Mouse (Mus musculus): ENCODE measurements around the gene Ipo4.

The Ipo4 gene

DNA sequence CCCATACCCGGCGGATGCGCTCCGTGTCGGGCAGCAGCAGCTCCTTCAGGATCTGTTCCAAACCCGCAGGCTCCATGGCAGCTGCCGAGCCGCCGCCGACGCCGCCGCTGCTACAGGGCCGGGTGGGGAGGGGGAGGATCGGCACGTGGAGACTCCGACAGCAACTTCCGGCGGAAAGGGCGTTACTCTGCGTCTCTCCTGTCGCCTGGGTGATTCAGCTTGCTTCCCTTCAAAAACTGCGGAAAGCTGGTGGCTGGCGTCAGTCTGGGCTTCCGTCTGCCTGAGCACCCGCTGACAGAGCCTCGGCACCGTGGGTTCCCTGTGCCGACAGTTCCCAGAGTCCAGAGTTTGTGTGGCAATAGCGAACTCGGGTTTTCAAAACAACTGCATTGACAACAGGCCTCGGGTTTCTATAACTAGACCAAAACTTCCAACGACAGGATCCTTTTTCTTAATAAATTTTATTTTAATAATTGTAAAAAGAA is at the start of gene Ipo4:
TSS of gene Ipo4 (minus strand) at position 435 of the 485 bp plus-strand sequence.
- in situ Hi-C loops (cut with MboI, MseI), result loop anchor here (5.0 kb wide), 1 partner anchor 33 kb away; the partner anchor contains the start of gene Irf9

DNA sequence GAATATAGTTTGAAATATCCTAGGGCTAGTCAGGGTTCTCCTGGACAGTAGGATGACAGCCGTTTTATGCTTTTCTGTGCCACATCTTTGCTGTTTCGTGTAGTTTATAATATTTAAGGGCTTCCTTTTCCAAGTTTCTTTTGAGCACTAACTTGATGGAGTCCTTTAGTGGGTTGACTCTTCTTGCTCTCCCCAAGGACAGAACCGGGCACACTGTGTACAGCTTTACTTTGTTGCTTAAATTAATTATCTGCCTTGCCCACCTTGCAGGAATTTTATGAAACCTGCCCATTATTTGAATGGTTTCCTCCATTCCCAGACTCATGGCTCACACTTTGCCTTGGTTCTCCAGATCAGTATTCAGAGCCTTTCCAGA is 46.3 kb upstream of the Ipo4 start:
- in situ Hi-C loops (cut with MboI, MseI), result loop anchor here (5.0 kb wide), 1 partner anchor 60 kb away; no protein-coding TSS in a partner anchor

DNA sequence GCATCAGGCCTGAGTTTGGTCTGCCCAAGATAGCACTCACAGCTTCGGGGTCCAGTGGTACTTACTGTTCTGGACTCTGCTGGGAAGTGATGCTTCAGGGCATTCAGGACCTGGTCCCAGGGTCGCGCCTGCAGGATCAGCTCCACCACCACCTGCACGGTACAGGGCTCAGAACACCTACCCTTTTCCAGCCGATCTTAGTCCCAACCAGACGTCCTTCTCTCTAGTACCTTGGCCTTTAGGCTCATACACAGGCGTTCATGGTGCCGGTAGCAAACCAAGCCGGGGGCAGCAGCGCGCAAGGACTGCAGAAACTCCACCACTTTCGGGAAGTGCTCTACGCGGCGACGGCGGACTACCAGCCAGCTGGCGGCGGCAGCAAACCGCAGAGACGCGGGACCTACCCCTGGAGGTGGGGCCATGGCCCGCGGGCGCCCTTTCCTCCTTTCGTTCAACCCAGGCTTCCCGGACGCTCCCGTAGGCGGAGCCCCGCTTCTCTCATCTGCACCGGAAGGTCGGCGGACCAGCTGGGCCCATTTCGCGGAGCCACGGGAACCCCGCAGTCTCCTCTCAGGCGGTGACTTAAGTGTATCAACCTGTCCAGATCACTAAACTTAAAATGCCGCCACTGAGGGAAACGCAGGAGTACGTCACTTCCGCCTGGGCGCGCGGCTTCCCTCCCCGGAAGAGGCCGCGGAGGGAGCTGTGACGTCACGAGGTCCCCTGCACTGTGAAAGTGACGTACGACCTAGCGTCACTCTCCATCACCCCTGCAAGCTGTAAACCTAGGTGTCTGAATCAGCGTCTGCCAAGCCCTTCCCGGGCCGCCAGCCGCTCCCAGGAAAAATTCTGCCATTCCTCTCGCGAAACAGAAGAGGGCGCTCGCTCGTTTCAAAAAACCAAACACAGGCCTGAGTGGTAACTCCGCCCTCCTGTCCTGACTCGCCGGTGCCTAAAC is 45.7 kb upstream of the Ipo4 start, which contains the start of gene Tinf2:
TSS of gene Tinf2 (minus strand) at position 661 of the 958 bp plus-strand sequence.
- in situ Hi-C loops (cut with MboI, MseI), result loop anchor here (5.0 kb wide), 1 partner anchor 61 kb away; no protein-coding TSS in a partner anchor

DNA sequence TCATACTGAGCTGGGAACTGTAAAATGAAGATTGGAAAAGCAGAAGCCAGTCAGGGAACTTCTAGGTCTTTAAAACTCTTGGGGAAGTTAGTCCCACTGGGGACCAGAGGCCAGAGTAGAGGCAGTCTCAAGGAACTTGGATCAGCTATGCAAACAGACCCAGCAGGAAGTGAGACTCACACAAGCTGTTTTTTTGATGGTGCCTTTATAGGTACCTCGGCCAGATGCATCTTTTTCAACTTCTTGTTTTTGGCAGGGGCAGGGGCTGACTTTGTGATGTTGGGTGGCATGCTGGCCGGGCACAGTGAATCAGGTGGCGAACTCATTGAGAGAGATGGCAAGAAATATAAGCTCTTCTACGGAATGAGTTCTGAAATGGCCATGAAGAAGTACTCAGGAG is 41.9 kb upstream of the Ipo4 start:
- in situ Hi-C loops (cut with MboI, MseI), result no loop called here

DNA sequence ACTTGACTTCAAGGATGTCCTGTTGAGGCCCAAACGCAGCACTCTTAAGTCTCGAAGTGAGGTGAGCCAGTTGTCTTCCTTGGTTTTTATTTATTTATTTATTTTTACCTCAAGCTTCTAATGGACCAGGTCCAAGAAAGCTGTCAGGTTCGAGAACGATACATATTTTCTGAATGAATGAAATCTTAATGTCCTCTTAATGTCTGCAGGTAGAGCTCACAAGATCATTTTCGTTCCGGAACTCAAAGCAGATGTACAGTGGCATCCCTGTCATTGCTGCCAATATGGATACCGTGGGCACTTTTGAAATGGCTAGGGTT is 36.9 kb upstream of the Ipo4 start:
- in situ Hi-C loops (cut with MboI, MseI), result no loop called here

DNA sequence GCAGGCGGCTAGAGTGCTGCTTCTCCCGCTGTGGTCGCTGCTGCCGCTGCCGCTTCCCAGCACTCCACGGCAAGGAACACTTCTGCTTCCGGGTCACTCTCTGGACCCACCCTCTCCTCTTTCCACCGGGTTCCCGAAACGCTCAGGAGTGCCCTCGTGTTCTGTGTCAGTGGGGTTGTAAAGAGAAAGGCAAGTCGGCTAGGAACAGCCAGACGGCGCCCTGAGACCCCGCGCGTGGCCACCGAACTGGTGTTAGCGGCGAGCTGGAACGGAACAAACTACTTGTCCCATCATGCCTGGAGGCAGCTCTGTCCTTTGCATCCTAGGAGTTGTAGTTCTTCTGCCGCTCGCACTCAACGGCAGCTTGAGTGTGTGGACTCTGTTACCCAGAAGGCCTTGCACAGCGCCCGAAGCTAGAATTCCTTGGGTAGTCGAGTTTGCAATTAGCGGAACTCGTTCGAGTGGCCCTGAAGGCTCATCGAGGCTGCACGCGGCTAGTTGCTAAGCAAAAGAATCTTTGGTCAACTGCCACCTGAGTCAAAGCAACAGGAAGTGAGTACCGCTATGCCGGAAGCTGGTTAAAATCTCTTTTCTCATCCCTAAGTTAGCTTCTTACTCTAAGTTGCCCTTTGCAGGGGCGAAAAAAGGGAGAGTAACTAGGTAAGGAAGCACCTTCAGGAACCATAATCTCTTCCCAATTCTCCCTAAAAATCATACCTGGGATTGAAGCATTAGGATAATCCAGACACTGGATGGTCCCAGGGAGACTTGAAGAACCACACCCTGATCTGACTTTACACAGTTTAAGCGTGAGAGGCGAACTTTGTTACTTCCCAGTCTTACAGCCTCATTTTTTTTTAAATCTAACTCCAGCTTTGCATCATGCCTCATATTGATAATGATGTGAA is 36.3 kb upstream of the Ipo4 start, which contains the start of the genes Gmpr2 and Nedd8:
TSS of gene Gmpr2 (plus strand) at position 109 of the 908 bp plus-strand sequence.
TSS of gene Nedd8 (minus strand) at position 292 of the 908 bp plus-strand sequence.
- in situ Hi-C loops (cut with MboI, MseI), result no loop called here

DNA sequence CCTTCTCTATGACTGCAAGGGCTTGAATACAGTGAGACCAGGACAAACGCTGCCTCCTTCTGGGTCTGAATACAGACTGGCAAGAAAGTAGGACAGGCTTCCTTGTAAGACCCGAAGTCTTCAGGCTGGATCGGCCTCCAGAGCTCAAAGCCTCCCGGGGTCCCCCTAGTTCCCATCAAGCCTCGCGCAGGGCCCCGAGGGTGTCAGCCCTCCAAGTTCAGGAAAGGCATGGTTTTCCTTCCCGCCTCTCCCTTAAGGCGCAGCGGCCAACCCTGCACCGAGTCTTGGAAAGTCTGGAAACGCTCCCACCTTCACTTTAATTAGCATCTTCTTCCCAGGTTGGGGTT is 35.7 kb upstream of the Ipo4 start:
- in situ Hi-C loops (cut with MboI, MseI), result no loop called here

DNA sequence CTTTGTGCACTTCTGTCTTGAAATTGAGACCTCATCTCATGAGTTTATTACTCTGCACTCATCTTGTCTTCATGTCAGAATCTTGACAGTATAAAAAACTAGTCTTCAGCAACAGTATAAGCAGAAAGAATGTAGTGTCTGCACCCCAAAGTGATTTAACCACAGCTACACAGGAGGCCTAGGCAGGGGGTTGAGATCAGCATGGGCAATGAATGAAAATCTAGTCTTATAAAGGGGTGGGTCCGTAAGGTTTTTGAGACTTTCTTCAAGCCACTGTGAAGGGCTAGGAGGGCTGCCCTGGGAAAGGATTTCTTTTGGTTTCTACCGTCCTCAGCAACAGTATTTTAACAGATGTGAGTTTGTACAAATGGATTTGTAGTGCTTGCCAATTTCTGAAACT is 24.9 kb upstream of the Ipo4 start:
- in situ Hi-C loops (cut with MboI, MseI), result loop anchor here (5.0 kb wide), 1 partner anchor 48 kb away; no protein-coding TSS in a partner anchor

DNA sequence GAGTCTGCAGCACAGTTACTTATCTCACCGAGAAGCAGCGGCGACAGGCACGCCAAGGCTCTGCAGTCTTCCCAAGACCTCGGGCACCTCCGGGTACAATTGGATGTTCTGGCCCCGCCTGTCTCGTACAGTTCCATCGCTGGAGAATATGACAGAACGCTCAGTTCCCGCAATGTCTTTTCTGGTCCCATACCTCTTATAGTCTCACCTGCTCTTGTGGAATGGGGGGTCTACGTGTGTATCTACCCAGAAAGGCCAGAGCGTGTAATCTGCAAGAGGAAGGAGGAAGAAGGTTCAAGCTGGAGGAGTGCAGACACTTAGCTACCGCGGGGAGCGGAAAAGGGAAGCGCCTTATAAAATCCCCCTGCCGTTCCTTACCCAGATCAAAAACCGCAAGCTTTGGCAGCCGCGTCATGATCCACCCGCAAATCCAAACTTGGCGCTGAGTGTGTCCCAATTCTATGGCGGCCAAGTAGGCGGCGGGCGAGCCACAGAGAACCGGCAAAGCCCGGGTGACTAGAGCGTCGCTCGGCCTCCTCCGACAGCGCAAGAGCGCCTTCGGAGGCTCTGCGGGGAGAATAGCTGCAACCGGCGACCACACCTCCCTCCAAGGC is 24.3 kb upstream of the Ipo4 start, which contains the start of gene Mdp1:
TSS of gene Mdp1 (minus strand) at position 549 of the 614 bp plus-strand sequence.
- in situ Hi-C loops (cut with MboI, MseI), result loop anchor here (5.0 kb wide), 1 partner anchor 48 kb away; no protein-coding TSS in a partner anchor

DNA sequence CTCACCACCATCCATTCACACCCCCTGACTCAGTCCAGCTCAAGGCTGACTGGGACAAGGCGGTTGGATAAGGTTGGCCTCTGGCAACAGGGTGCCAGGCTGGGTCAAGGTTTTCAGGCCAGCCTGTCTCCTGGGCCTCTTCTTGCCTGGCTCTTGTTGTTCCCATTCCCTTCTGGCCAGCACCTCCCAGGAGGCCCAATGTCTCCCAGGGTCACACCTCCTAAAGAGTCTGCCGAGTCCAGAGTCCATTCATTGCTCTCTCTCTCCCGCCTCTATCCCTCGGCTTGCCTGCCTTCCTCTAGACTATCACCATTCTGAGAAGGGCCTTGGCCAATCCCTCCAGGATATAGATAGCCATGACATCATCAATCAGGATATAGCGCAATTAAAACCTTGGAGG is 22.3 kb upstream of the Ipo4 start:
- in situ Hi-C loops (cut with MboI, MseI), result no loop called here

DNA sequence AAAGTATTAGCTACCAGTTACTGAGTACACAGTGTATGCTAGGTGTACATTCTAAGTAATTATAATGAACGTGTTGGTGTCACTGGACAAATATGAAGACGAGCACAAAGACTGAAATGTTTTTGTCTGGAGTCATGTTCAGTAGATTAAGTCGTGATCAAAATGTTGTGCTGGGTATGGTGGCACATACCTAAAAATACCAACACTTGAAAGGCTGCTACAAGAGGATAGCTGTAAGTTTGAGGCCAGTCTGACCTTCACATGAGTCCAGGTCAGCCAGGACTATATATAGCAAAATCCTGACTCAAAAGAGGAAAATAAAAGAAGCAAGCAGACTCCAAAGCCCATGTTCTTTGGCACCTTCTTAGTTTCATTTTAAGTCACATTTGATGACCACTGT is 21.2 kb upstream of the Ipo4 start:
- in situ Hi-C loops (cut with MboI, MseI), result no loop called here

DNA sequence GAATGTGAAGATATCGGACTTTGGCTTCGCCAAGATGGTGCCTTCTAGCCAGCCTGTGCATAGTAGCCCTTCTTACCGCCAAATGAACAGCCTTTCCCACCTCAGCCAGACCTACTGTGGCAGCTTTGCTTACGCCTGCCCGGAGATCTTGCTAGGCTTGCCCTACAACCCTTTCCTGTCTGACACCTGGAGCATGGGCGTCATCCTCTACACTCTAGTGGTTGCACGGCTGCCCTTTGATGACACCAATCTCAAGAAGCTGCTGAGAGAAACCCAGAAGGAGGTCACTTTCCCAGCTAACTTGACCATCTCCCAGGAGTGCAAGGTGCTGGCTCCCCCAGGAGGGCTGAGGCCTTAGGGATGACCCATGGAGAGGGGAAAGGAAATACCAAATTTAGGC is 15.8 kb upstream of the Ipo4 start:
- in situ Hi-C loops (cut with MboI, MseI), result no loop called here

DNA sequence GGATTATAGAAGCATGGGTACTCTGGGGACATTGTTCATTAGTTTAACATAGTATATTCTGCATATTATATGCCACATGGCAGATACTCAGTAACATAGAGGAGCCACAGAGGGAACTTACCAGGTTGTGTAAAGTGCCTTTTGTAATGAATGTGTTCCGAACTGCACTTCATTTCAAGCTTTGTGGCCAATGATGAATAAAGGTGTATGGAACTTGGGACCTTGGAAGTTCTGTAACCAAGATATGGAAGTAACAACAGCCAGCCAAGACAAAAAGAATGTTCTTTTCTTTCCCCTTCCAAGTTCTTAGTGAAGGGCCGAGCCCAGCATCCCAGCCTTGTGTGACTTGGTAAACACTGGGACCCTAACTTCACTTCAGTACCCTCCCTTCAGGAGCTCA is 14.1 kb upstream of the Ipo4 start, which contains the start of gene Tssk4:
TSS of gene Tssk4 (plus strand) at position 301 of the 400 bp plus-strand sequence.
- in situ Hi-C loops (cut with MboI, MseI), result no loop called here

DNA sequence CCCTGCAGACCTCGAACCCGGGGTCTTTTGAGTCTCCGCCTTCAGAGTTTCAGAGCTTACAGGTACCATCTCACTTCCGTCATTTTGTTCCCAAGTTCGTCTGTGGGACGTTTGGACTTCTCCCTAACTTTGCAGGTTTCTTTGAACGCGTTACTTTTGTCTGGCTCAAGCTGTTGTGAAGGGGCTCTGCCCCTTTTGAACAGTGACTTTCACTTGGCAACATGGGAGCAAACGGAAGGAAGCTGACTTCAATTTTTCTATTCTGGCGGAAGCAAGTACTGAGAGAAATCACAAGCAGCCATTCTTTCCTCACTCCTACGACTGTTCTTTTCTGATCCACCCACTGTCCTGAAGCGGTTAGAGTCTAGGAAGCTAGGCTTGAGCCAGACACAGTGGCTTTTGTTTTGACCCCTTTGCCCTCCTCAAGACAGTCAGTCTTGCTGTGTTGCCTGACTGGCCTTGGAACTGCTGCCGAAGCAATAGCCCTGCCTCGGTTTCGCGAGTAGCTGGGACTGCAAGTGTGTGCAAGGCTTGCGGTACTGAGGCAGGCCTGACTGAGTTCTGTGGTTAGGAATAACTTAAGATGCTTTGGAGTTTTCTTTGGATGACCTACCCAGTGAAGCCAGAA is 8.6 kb upstream of the Ipo4 start:
- in situ Hi-C loops (cut with MboI, MseI), result no loop called here

DNA sequence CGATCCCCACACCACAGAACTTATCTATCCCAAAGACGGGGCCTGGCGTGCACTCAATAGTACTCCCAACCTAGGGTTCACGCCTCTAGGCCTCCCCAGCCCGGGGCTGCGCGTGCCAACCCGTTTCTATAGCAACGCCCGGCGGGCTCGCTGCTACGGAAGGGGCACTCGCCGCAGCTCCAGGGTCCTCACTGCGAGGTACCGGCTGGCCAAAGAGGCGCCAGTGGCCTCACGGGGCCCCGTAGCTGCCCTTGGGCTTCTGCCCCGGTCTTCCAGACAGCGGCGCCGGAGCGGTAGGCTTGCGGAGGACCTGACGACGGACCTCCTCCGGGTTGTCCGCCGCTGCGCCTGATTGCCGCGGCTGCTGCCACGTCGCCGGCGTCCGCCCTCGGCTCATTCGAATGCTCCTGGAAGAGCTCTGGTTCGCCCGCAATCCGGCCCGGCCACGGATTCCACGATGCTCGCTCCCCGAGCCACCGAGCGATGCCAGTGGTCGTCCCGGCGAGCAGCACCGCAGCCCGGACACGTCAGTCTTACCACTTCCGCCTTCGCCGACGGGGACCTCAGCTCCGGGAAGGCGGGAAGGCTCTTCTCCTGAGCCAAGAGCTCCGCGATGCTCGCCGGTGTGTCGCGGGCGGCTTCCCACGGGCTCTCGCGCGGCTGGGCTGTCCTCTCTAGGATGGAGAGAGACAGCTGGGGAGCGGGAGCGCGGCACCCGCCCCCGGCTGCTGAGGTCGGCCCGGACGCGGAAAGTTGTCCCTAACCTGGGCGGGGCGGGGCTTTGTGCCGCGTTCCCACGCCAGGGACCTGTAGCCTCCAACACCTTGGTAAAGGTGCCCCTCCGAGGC is 7.5 kb upstream of the Ipo4 start, which contains the start of gene Tm9sf1:
TSS of gene Tm9sf1 (minus strand) at position 747 of the 848 bp plus-strand sequence.
- in situ Hi-C loops (cut with MboI, MseI), result no loop called here

DNA sequence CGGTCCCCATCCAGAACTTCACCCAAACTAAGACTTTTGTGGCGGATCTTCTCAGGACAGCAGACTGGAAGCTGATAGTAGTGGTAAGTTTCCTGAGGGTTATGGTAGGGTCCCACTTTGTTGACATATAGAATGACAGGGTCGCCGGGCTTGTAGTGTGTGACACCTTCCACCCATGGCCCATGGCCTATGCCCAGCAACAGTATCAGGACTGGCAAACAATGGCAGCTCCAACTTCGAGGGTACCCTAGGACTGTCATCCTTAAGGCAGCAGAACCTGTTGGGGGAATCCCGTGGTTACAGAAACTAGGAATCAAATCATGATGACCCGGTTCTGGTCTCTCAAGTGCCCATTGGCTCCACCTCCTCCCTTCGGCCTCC is 6.9 kb upstream of the Ipo4 start:
- in situ Hi-C loops (cut with MboI, MseI), result no loop called here

DNA sequence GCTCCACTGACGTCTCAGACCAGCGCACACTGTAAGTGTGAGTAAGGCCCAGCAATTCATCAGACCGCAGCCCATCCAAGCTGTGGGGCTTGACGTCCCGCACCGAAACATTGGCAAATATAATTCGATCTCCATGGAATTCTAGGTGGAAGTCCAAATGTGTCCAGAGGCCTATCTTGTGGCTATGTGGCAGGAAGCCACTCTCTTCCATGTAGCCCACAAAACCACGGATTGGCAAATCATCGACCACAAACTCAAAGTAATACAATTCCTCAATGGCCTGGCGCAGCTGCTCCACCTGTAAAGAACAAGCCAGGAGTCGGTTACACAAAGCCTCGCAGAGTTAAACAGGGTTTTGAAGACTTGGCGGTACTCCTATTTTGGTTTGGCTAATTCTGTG is 5.5 kb upstream of the Ipo4 start:
- in situ Hi-C loops (cut with MboI, MseI), result no loop called here

DNA sequence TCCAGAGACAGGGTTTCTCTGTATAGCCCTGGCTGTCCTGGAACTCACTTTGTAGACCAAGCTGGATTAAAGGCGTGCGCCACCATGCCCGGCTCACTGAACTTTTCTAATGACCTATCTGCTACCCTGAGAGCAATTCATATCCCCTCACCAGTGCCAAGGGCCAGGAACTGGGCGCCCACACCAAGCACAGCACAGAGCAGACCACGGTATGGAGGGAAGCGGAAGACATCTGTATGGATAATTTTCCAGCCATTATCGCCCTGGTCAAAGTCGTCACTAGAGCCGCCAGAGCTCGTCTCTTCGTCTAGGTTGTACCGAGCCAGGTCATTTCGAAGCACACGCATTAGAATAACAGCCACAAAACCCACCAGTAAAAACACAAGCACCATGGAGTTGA is 5.1 kb upstream of the Ipo4 start:
- in situ Hi-C loops (cut with MboI, MseI), result no loop called here

DNA sequence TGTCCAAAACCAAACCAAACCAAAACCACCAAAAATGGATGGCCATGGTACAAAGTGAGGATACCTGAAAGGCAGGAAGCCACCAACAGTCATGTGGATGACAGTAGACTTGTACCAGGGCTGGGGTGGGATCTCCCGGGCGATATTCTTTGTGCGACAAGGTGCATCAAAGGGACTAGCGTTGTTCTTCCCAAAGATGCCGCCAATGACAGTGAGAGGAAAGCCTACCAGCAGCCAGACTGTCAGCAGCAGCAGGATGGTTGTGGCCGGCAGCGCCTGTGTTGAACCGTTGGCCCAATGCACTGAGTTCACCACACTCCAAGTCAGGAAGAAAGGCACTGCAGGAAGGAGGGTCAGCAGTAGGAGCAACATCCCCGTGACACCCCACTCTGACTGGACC is 2.0 kb upstream of the Ipo4 start, which contains the start of gene Gm49378:
TSS of gene Gm49378 (minus strand) at position 101 of the 400 bp plus-strand sequence.
- in situ Hi-C loops (cut with MboI, MseI), result loop anchor here (5.0 kb wide), 1 partner anchor 35 kb away; the partner anchor contains the start of gene Irf9

Measured in T-helper 2 cell (primary cell).